Mouse (Mus musculus): ENCODE data around the gene Pxylp1.

DNA sequence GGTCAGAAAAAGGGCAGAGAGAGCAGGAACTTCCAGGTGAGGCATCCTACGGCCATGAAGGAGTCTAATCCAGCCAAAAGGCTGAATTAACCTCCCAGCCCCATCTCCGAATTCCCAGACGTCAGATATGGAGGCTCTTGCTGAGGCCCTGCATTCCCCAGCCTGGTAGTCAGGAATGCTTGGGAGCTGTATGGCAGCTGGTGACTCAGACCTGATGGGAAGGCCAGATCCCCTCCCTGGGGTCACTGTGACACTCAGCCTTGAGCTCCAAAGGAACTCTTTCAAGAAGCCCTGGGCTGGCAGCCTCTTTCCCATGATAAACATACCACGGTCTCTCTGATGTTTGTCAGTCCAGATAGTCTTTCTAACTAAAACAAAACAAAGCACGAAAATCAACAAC, 109.2 kb downstream of the Pxylp1 start:
- no peak for TF ChIP-seq POLR2A (IDR thresholded peaks at IDR 0.05; ENCODE audit: borderline replicate concordance, low read depth, low read length)
- TF ChIP-seq CTCF (IDR thresholded peaks at IDR 0.05; ENCODE audit: low read depth, low read length), result no peak

Measured in bone marrow macrophage, adult 2 months (primary cell).